In genomic region chr7:66871520-66871919, GRCm38 (mm10) we compare ENCODE assay signal across 12 mouse cellular contexts. TPM values are rescaled to one million over a fixed set of nuclear protein-coding genes. Genes with fewer than 3 reads are reported as not detected.
DNase-seq lines count a peak whose midpoint lies in the region; ATAC-seq and TF ChIP-seq lines count a peak whose summit lies in the region.
"Had no signal": no experiment of that assay in that cellular context is flagged by ENCODE, and none has a peak within 500 bp of the region (broad histone marks: within the 10 kb centered on the region; RNA-seq: fewer than 3 reads in every experiment).

No protein-coding gene starts in this region.

- WGBS in hindbrain, postnatal 0 days, result 48% methylated on average over 7 of the region's 7 CpGs
- 79% methylated on average over 7 of the region's 7 CpGs for WGBS in hindbrain, embryonic 10.5 days
- WGBS in lung, postnatal 0 days, result 46% methylated on average over 7 of the region's 7 CpGs
- 62% methylated on average over 7 of the region's 7 CpGs for WGBS in lung, adult 2 months
- 47% methylated on average over 7 of the region's 7 CpGs for WGBS in intestine, embryonic 16.5 days

- H3K27me3 ChIP-seq in hindbrain, postnatal 0 days (ENCODE audit: insufficient read depth, low read length), result no peaks in the 10 kb centered on the region
- no peaks in the 10 kb centered on the region for H3K27me3 ChIP-seq in hindbrain, embryonic 10.5 days (ENCODE audit: insufficient read depth, poor library complexity, severe bottlenecking)
- no peaks in the 10 kb centered on the region for H3K27me3 ChIP-seq in lung, postnatal 0 days (replicated peaks; ENCODE audit: insufficient read depth, low read length)
- no peaks in the 10 kb centered on the region for H3K27me3 ChIP-seq in intestine, embryonic 16.5 days (replicated peaks; ENCODE audit: control insufficient read depth, insufficient read depth, low read length)

- no peaks in the 10 kb centered on the region for H3K36me3 ChIP-seq in hindbrain, postnatal 0 days (ENCODE audit: insufficient read depth, low read length)
- no peaks in the 10 kb centered on the region for H3K36me3 ChIP-seq in hindbrain, embryonic 10.5 days
- no peaks in the 10 kb centered on the region for H3K36me3 ChIP-seq in lung, postnatal 0 days (ENCODE audit: insufficient read depth, low read length)
- H3K36me3 ChIP-seq in intestine, embryonic 16.5 days (ENCODE audit: control insufficient read depth, insufficient read depth, low read length), result no peaks in the 10 kb centered on the region

- H3K4me1 ChIP-seq in hindbrain, postnatal 0 days (ENCODE audit: insufficient read depth, low read length), result peaks cover 10% of the 10 kb centered on the region; the same call in 1 of the 2 replicates
- peaks cover 24% of the 10 kb centered on the region for H3K4me1 ChIP-seq in hindbrain, embryonic 10.5 days (replicated peaks)
- 0 out of 2 replicates have a peak, but pooled peaks cover 2% of the 10 kb centered on the region for H3K4me1 ChIP-seq in lung, postnatal 0 days (ENCODE audit: insufficient read depth, low read depth, low read length)
- no peaks in the 10 kb centered on the region for H3K4me1 ChIP-seq in lung, adult 2 months (ENCODE audit: control insufficient read depth, insufficient read depth, low read length)
- H3K4me1 ChIP-seq in intestine, embryonic 16.5 days (ENCODE audit: control insufficient read depth, insufficient read depth, low read length), result peaks cover 25% of the 10 kb centered on the region

- TF ChIP-seq POLR2A in lung, adult 2 months (IDR thresholded peaks at IDR 0.05; ENCODE audit: borderline replicate concordance, extremely low read depth, low read depth, low read length), result no peak

- H3K4me3 ChIP-seq in hindbrain, postnatal 0 days (ENCODE audit: low read length), result no peak overlapping the region
- no peak overlapping the region for H3K4me3 ChIP-seq in hindbrain, embryonic 10.5 days
- H3K4me3 ChIP-seq in lung, postnatal 0 days (ENCODE audit: low read depth, low read length), result no peak overlapping the region
- H3K4me3 ChIP-seq in lung, adult 2 months (replicated peaks; ENCODE audit: extremely low read depth, low read depth, low read length), result no peak overlapping the region
- H3K4me3 ChIP-seq in intestine, embryonic 16.5 days (ENCODE audit: low read length), result no peak overlapping the region

- DNase-seq in hindbrain, postnatal 0 days (ENCODE audit: low spot score), result peak; percentile 3
- no peak for DNase-seq in hindbrain, embryonic 10.5 days (ENCODE audit: low spot score)
- DNase-seq in lung, postnatal 0 days (ENCODE audit: low spot score), result peak; percentile 92
- no peak for DNase-seq in lung, adult 2 months
- no peak for DNase-seq in retina, embryonic 14.5 days (ENCODE audit: low spot score)
- no peak for DNase-seq in cerebellum, adult 18-20 months
- DNase-seq: adrenal gland, postnatal 10 days; thymus, postnatal 4 days had no signal

- H3K9me3 ChIP-seq in hindbrain, postnatal 0 days (ENCODE audit: low read length), result 0 out of 2 replicates have a peak, but pooled peaks cover 3% of the 10 kb centered on the region
- H3K9me3 ChIP-seq in hindbrain, embryonic 10.5 days, result no peaks in the 10 kb centered on the region
- no peaks in the 10 kb centered on the region for H3K9me3 ChIP-seq in lung, postnatal 0 days (ENCODE audit: low read length)
- no peaks in the 10 kb centered on the region for H3K9me3 ChIP-seq in intestine, embryonic 16.5 days (ENCODE audit: control insufficient read depth, low read length)

- no peak for ATAC-seq in hindbrain, postnatal 0 days
- peak; percentile 78 for ATAC-seq in lung, postnatal 0 days
- ATAC-seq in intestine, embryonic 16.5 days, result peak; percentile 71
- ATAC-seq: Patski had no signal

- TF ChIP-seq EP300 in lung, postnatal 0 days (IDR thresholded peaks at IDR 0.05), result 0 out of 2 replicates have a peak, but pooled peaks have one; percentile 14

- no peak overlapping the region for H3K4me2 ChIP-seq in hindbrain, postnatal 0 days (ENCODE audit: low read depth, low read length)
- no peak overlapping the region for H3K4me2 ChIP-seq in lung, postnatal 0 days (replicated peaks; ENCODE audit: low read depth, low read length)
- H3K4me2 ChIP-seq in intestine, embryonic 16.5 days (ENCODE audit: low read depth, low read length), result no peak overlapping the region

- no peak overlapping the region for H3K27ac ChIP-seq in hindbrain, postnatal 0 days
- H3K27ac ChIP-seq in hindbrain, embryonic 10.5 days, result no peak overlapping the region
- H3K27ac ChIP-seq in lung, postnatal 0 days (ENCODE audit: low read length), result peak overlapping the region; percentile 77; the same call in 1 of the 2 replicates
- H3K27ac ChIP-seq in intestine, embryonic 16.5 days (ENCODE audit: low read length), result peak overlapping the region; percentile 84
- H3K27ac ChIP-seq: macrophage had no signal

- TF ChIP-seq CTCF in hindbrain, postnatal 0 days (IDR thresholded peaks at IDR 0.05; ENCODE audit: low read depth), result no peak
- no peak for TF ChIP-seq CTCF in lung, postnatal 0 days (IDR thresholded peaks at IDR 0.05)
- no peak for TF ChIP-seq CTCF in lung, adult 2 months (IDR thresholded peaks at IDR 0.05; ENCODE audit: insufficient read depth, low read length)

- H3K9ac ChIP-seq in hindbrain, postnatal 0 days (replicated peaks; ENCODE audit: low read length), result no peak overlapping the region
- H3K9ac ChIP-seq in lung, postnatal 0 days (replicated peaks; ENCODE audit: low read depth), result no peak overlapping the region
- H3K9ac ChIP-seq in intestine, embryonic 16.5 days (ENCODE audit: low read depth, low read length), result no peak overlapping the region

RNA-seq across cellular contexts. Expression of gene Adamts17, which starts 32.0 kb away (rescaled TPM):
- total RNA-seq in hindbrain, postnatal 0 days (2014; rRNA removed), result 14.8 and 16.1 TPM in 2 replicates
- 3.6 and 3.9 TPM in 2 replicates for polyA plus RNA-seq in hindbrain, postnatal 0 days (2015; fragmentation: Nextera tagmentation; extraction: Ambion mirVana)
- polyA plus RNA-seq in hindbrain, embryonic 10.5 days (2016; fragmentation: Nextera tagmentation; extraction: Ambion mirVana), result 1.8 and 2.0 TPM in 2 replicates
- 14.1 and 14.5 TPM in 2 replicates for polyA plus RNA-seq in lung, postnatal 0 days (2015; fragmentation: Nextera tagmentation; extraction: Ambion mirVana)
- 7.2 and 7.5 TPM in 2 replicates for polyA plus RNA-seq in lung, adult 2 months (2012; rRNA removed)
- 3.0 and 3.7 TPM in 2 replicates for polyA plus RNA-seq in intestine, embryonic 16.5 days (2015; fragmentation: Nextera tagmentation; extraction: Ambion mirVana)
- total RNA-seq: CH12.LX had no signal
- polyA plus RNA-seq: macrophage had no signal

Comparison
In these comparisons a context has a peak if more than half of its experiments do, and no peak if none do; other contexts are left out.
1. DNase-seq: peak in hindbrain, postnatal 0 days (single experiment) and lung, postnatal 0 days (single experiment); none in hindbrain, embryonic 10.5 days (single experiment), lung, adult 2 months (single experiment), retina, embryonic 14.5 days (single experiment) and cerebellum, adult 18-20 months (0 of 2).
2. H3K27ac ChIP-seq: peak in lung, postnatal 0 days (single experiment) and intestine, embryonic 16.5 days (single experiment); none in hindbrain, postnatal 0 days (single experiment) and hindbrain, embryonic 10.5 days (single experiment).